Mouse (Mus musculus): ENCODE measurements around the gene Slc31a1.

Gene Slc31a1

DNA sequence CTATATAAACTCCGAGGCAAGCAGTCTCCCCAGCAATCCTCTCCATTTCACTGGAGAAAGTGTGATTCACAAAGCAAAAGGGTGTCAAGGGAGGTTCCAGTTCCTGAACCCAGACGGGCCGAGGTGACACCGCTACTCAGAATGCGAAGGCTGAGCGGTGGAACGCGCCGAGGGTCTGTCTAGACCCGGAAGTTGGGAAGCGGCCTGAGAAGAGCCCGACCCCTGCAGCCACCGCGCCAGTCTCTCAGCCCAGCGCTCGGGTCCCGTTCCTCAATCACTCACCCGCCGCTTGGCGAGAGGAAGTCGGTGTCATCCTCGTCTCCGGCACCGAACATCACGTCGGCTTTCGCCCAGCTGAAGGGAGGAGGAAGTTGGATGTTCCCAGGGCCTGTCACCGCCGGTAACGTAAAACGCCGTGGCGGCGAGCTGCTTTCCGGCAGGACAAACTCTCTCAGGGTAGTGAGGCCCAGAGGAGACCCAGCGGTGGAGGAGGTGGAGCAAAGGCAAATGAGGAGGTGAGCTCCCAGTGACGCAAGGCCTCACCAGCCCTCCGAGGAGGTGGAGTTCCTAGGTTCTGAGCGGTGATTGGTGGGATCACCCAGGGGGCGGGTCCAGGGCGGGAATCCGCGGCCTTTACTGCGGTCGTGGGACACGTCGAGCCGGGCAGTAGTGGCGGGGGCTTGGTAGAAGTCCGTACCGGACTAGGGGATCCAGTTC lies at the start of gene Slc31a1, which contains the start of gene Fkbp15:
TSS of gene Slc31a1 (plus strand) at position 640 of the 717 bp plus-strand sequence.
TSS of gene Fkbp15 (minus strand) at position 461 of the 717 bp plus-strand sequence.
- peak; percentile 97 to 98 for DNase-seq (ENCODE audit: low spot score in 2 of 2)

- DNase-seq (ENCODE audit: low spot score in 2 of 2): peak in 1 of 2 experiments; percentile 31
Observed at GRCm38 (mm10) chr4:62312821-62313220, 47.7 kb upstream of the Slc31a1 start.

- DNase-seq (ENCODE audit: low spot score in 2 of 2): no peak
Observed at GRCm38 (mm10) chr4:62313641-62314211, 46.8 kb upstream of the Slc31a1 start.

- DNase-seq (ENCODE audit: low spot score in 2 of 2): no peak
Observed at GRCm38 (mm10) chr4:62314516-62314915, 46.0 kb upstream of the Slc31a1 start.

DNA sequence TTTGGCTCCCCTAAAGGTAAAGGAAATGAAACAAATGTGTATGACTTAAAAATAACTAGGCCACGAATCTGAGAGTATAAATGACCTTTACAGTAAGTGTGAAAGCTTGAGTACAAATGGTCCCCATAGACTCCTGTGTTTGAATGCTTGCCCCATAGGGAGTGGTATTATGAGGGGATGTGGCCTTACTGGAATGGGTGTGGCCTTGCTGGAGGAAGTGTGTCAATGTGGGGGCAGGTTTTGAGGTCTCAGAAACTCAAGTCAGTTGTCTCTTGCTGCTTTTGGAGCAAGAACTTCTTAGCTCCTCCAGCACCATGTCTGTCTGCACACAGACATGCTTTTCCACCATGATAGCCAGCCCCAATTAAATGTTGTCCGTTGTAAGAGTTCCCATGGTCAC lies 44.1 kb upstream of the Slc31a1 start:
- peak in 1 of 2 experiments; percentile 16 for DNase-seq (ENCODE audit: low spot score in 2 of 2)

- DNase-seq (ENCODE audit: low spot score in 2 of 2): no peak
Observed at GRCm38 (mm10) chr4:62318294-62318693, 42.2 kb upstream of the Slc31a1 start.

DNA sequence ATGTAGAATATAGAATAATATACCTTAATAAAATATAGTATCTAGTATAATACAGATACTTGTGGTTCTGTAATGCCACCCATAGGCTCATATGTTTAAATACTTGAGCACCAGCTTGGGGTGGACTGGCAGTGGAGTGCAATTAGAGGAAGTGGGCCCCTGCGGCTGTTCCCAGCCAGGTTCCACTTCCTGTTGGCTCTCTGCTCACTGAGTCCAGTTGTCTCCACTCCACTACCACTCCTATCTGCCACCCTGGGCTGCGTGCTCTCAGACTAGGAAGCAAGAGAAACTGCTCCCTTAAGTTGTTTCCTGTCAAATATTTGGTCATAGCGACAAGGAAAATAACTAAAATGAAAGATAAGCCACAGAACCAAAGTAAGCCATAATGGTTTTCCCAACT lies 37.8 kb upstream of the Slc31a1 start:
- DNase-seq (ENCODE audit: low spot score in 2 of 2): peak; percentile 46 to 49

DNA sequence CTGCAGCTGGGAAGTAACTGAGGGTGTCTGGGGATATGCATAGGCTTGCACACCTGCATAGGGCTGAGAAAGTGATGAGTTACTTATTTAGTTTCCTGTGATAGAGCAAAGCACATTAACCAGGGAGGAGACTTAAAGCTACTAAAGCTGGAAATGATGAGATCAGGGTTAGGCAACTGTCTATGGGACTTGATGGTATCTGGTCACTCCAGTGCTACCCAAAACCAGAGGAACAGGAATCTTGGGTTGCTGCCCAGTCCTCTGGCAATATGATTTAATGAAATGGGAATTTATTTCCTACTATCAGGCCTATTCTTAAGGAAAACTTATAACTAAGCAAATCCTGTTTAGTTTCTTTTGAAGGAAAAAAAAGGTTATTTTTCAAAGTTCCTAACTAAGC lies 34.4 kb upstream of the Slc31a1 start:
- no peak for DNase-seq (ENCODE audit: low spot score in 2 of 2)

GRCm38 (mm10) chr4:62328941-62329660 lies 31.4 kb upstream of the Slc31a1 start:
- no peak for DNase-seq (ENCODE audit: low spot score in 2 of 2)

GRCm38 (mm10) chr4:62331977-62332376 lies 28.6 kb upstream of the Slc31a1 start:
- no peak for DNase-seq (ENCODE audit: low spot score in 2 of 2)

GRCm38 (mm10) chr4:62338536-62338935 lies 22.0 kb upstream of the Slc31a1 start:
- no peak for DNase-seq (ENCODE audit: low spot score in 2 of 2)

GRCm38 (mm10) chr4:62344000-62344399 lies 16.5 kb upstream of the Slc31a1 start:
- peak in 1 of 2 experiments; percentile 36 for DNase-seq (ENCODE audit: low spot score in 2 of 2)

DNA sequence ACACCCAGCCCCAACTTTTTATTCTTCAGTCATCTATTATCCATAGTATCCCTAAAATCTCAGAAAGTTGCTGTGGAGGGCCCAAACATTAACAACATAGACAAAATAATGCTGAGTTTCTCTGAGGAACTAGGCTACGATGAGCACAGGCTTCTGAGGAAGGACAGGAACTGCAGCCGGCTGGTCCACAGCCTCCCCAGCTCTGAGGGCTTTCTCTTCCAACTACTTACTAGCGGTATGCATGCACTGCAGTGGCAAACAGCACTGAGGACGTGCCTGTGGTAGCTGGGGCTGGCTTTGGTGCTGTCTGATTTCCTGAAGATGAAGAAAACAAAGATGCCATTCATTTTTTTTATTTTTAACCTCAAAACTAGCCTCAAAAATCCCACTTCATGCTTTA lies 14.7 kb upstream of the Slc31a1 start:
- peak; percentile 53 to 54 for DNase-seq (ENCODE audit: low spot score in 2 of 2)

GRCm38 (mm10) chr4:62347605-62348328 lies 12.8 kb upstream of the Slc31a1 start:
- DNase-seq (ENCODE audit: low spot score in 2 of 2): no peak

- no peak for DNase-seq (ENCODE audit: low spot score in 2 of 2)
Observed at GRCm38 (mm10) chr4:62348329-62348705, 12.2 kb upstream of the Slc31a1 start.

DNA sequence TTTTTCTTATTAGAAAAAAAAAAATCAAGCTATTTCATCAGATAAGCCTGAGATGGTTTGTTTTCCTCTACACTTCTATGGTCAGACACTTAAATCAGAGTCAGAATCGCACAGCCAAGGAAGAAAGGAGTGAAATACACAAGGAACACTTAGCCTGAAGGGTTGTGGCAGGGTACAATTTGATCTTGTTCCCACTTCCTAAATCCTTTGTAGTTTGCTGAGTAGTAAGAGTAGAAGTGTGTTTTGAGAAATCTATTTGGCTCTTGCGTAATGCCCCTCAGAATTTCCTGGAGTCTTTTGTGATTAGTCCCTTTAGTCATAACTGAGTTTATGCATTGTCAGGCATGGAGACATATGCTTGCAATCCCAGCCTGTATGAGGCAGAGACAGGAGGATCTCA lies 11.2 kb upstream of the Slc31a1 start:
- DNase-seq (ENCODE audit: low spot score in 2 of 2): no peak

- DNase-seq (ENCODE audit: low spot score in 2 of 2): peak in 1 of 2 experiments; percentile 27
Observed at GRCm38 (mm10) chr4:62357631-62358148, 2.8 kb upstream of the Slc31a1 start.

- no peak for DNase-seq (ENCODE audit: low spot score in 2 of 2)
Observed at GRCm38 (mm10) chr4:62359256-62359775, 1.2 kb upstream of the Slc31a1 start.

DNA sequence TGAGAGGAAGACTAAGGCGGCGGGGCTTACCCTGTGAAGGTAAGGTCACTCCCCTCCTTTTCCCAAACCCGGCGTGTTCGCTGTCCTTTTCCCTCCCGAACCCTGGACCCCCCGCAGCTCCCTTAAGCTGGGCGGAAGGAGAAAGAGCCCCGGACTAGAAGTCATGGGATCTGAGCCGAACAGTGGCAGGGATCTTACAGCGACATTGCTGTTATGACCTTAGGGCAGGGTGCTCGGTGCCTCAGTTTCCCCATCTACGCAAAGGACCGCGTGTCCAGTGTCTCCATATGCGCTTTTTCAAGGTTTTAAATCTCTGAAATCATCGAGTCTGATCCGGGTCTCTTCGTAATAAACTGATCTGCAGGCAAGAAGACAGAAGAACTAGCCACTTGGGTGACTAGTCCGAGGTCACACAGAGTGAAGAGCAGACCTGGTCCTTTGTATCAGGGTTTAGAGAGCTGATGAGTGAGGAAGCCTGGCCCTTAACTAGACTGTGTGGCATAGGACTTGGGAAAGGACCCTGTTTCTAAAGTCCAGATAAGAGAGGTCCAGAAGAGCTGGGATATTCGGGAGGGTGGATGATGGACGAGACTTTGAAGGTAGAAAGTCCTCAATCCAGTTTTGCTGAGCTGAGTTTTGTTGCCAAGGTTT lies 403 bp downstream of the Slc31a1 start:
- DNase-seq (ENCODE audit: low spot score in 2 of 2): no peak

- DNase-seq (ENCODE audit: low spot score in 2 of 2): no peak
Observed at GRCm38 (mm10) chr4:62361571-62361970, 1.0 kb downstream of the Slc31a1 start.

DNA sequence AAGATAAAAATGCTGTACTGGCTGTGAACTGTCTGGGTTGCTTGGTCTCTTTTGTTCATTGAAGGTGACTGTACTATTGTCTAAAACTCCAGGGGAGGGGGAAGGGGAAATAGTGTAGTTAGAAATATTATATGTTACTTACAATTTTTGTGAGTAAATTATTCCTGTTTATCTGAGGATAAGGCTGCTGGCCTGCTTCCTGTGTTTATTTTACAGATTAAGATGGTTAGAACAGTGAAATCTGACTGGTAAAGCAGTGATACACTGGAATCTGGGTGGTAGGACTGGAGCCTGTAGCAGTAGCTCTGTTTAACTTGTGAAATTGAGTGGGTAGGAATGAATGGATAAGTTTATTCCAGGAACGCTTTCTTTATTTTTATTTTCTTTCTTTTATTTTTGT lies 1.5 kb downstream of the Slc31a1 start:
- no peak for DNase-seq (ENCODE audit: low spot score in 2 of 2)

Data from spleen, postnatal 36 days (tissue).